Mouse (Mus musculus) CD4-positive, CD25-positive, alpha-beta regulatory T cell, adult 9 weeks (primary cell): ENCODE results near the gene Cd80. TPM values are rescaled to one million over a fixed set of nuclear protein-coding genes. Genes with fewer than 3 reads are reported as not detected.

ENCODE experiments used
- polyA plus RNA-seq: library from polyadenylated mRNA; unstranded; fragments of 100-300 nt; shearing (Covaris generic); gene quantifications from one replicate; pipeline ENCODE4 v1.2.1, GENCODE M21; 2017

Cd80 gene
- polyA plus RNA-seq = 3.5 TPM

GRCm38 (mm10) chr16:38455511-38456418 is at the start of gene Cd80:
Gene Cd80, plus strand, starts transcription at chr16:38455561.

DNA sequence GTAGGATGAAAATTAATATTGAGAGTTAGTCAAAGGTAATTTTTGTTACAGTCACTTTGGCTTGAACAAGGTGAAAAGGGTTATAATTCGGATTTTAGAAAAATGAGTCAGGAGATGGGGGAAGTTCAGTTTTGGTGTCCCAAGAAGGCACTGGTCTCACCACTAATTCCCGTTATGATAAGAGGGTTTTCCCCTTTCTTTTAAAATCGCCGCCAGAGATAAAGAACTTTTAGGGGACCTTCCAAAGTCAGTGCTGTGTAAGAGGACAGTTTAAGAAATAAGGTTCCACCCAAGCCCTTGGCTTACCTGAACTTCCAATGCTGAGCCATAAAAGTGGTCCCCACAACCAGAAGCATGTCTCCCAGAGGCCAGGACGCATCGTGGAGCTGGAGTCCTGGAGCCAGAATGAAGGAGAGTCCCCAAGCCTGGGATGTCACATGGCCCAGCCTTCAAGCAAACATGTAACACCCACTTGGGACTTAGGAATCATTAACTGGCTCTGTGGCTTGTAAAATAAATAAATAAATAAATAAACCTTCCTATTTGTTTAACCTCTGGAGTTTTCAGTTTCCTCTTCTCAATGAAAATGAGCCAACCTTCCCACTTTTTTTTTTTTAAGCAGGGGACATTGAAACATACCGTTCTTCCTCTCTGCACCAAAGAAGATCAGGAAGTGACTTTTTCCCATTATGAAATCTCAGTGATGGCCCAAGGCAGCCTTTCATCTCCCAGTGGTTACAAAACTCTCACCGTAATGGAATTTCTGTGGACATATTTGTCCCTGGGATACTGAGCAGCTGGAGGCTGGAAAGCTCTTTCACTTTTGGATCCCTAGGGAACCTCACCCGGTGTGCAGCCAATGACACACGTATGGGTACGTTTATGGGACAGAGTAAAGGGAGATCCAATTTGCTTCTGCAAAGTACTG is 22.6 kb upstream of the Cd80 start, which contains the start of gene Pla1a:
Pla1a (minus strand) TSS at position 648 of the 928 bp plus-strand sequence.

GRCm38 (mm10) chr16:38452442-38453202 is 2.7 kb upstream of the Cd80 start, which contains the start of gene Adprh:
Gene Adprh, minus strand, starts transcription at chr16:38452703.

GRCm38 (mm10) chr16:38522129-38523084 is 67.0 kb downstream of the Cd80 start, which contains the start of gene Timmdc1:
Gene Timmdc1, minus strand, starts transcription at chr16:38522663.

Other genes starting within 250 kb of the Cd80 start
- gene Nr1i2, start 160.7 kb upstream of the Cd80 start, polyA plus RNA-seq = not detected
- not detected for gene Maats1, start 113.4 kb upstream of the Cd80 start, polyA plus RNA-seq
- gene Cox17, start 108.6 kb upstream of the Cd80 start, polyA plus RNA-seq = 238 TPM
- gene Gm21987, start 108.5 kb upstream of the Cd80 start, polyA plus RNA-seq = not detected
- gene Popdc2, start 93.4 kb upstream of the Cd80 start, polyA plus RNA-seq = 1.4 TPM
- gene Pla1a, start 22.4 kb upstream of the Cd80 start, polyA plus RNA-seq = not detected
- 118 TPM for gene Adprh, start 2.9 kb upstream of the Cd80 start, polyA plus RNA-seq
- gene Timmdc1, start 67.1 kb downstream of the Cd80 start, polyA plus RNA-seq = 8.9 TPM
- 53.5 TPM for gene Poglut1, start 94.7 kb downstream of the Cd80 start, polyA plus RNA-seq
- gene Tmem39a, start 103.1 kb downstream of the Cd80 start, polyA plus RNA-seq = 53.8 TPM